Mouse (Mus musculus): Measurements from ENCODE around the gene Atp2b1. TPM values are rescaled to one million over a fixed set of nuclear protein-coding genes. Genes with fewer than 3 reads are reported as not detected.
A peak's percentile ranks its signal among the peaks of the same experiment; 100 is the strongest.
"Not testable (repeated sequence)": the region's sequence is repeated elsewhere in the genome, so short reads cannot be mapped to it uniquely, and the experiment has no call there.

The Atp2b1 gene
- total and polyA plus RNA-seq, 3 experiments = 15.1 to 74.4 (median 64.6) TPM

DNA sequence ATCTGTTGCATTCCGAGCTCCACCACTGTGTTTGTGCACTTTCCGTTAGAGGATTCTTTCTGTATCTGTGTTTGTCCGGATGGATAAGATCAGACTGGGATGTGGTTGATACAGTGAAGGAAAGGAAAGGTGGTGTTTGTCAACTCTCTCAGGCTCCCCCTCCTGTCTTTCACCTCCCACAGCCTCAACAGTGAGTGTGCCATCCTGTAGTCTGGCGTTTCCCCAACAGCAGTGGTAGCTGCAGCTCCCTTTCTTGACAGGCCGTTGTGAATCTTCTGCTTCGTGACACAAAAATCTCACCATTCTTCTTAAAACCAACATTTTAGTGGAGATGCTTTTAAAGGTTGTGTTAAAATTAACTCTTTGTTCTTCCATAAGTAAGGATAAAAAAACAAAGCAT lies 64.6 kb downstream of the Atp2b1 start:
- no peak overlapping the region for H3K27ac ChIP-seq
- intact Hi-C loops (cut with DNase I) = no loop called here
- TF ChIP-seq POLR2A (IDR thresholded peaks at IDR 0.05; ENCODE audit: insufficient read depth, low read depth, low read length) (no peak), EP300 (IDR thresholded peaks at IDR 0.05; ENCODE audit: insufficient read depth, low read depth, low read length) (no peak), CTCF (IDR thresholded peaks at IDR 0.05) (no peak)
- no peaks in the 10 kb centered on the region for H3K27me3 ChIP-seq (ENCODE audit: control insufficient read depth, insufficient read depth, low read length)
- no peak for DNase-seq
- peaks cover 5% of the 10 kb centered on the region for H3K36me3 ChIP-seq (ENCODE audit: control insufficient read depth, insufficient read depth, low read length)
- no peak overlapping the region for H3K4me3 ChIP-seq
- no peak overlapping the region for H3K9ac ChIP-seq (ENCODE audit: low read depth, low read length)
- WGBS = 75% methylated on average over 6 of the region's 6 CpGs
- H3K4me1 ChIP-seq (ENCODE audit: control insufficient read depth, insufficient read depth, low read length) = peaks cover 14% of the 10 kb centered on the region
- H3K79me2 ChIP-seq (replicated peaks; ENCODE audit: control insufficient read depth, insufficient read depth, low read length) = peaks cover 6% of the 10 kb centered on the region

DNA sequence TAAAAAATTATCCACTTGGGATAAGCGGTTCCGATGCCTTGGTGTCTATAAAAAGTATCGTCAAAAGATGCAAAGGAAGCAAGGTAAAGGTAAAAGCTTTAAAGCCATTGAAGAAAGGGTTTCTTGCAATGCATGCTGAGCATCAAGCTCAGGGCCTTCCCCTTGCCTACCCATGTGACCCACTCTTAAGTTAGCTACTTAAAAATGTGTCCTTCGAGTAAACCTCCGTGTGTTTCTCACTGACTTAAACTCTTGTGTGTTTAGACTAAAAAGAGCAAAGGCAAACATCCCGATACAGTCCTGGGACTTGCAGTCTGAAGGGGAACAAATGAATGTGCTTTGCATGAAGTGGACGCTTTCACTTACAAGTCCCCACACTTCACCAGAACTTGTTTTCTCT lies 65.1 kb downstream of the Atp2b1 start:
- intact Hi-C loops (cut with DNase I) = no loop called here
- Histone ChIP-seq H3K27ac (no peak overlapping the region), H3K36me3 (ENCODE audit: control insufficient read depth, insufficient read depth, low read length) (peaks cover 5% of the 10 kb centered on the region), H3K9ac (ENCODE audit: low read depth, low read length) (no peak overlapping the region), H3K79me2 (replicated peaks; ENCODE audit: control insufficient read depth, insufficient read depth, low read length) (peaks cover 6% of the 10 kb centered on the region), H3K27me3 (ENCODE audit: control insufficient read depth, insufficient read depth, low read length) (no peaks in the 10 kb centered on the region), H3K4me3 (no peak overlapping the region), H3K4me1 (ENCODE audit: control insufficient read depth, insufficient read depth, low read length) (peaks cover 12% of the 10 kb centered on the region)
- 76% methylated on average over 7 of the region's 7 CpGs for WGBS
- no peak for DNase-seq
- TF ChIP-seq CTCF (IDR thresholded peaks at IDR 0.05) (no peak), EP300 (IDR thresholded peaks at IDR 0.05; ENCODE audit: insufficient read depth, low read depth, low read length) (no peak), POLR2A (IDR thresholded peaks at IDR 0.05; ENCODE audit: insufficient read depth, low read depth, low read length) (no peak)

DNA sequence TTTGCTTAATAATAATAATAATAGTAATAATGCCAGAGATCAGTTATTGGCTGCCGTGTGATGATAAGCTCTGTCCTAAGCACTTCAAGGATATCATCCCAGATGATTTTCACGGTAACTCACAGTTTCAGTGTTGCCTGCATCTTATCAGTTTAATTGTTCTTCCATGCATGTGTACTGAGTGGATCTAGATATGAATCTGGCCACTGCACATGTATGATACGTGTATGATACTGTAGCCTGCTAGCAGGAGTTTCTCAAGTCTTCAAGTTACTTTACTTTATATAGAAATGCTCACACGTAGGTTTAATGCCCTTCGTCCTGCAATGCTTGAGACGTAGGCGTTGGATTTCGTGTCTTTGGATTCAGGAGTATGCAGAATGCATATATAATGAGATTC lies 65.7 kb downstream of the Atp2b1 start:
- no peak for DNase-seq
- no peak for TF ChIP-seq CTCF (IDR thresholded peaks at IDR 0.05)
- TF ChIP-seq POLR2A (IDR thresholded peaks at IDR 0.05; ENCODE audit: insufficient read depth, low read depth, low read length) = no peak
- TF ChIP-seq EP300 (IDR thresholded peaks at IDR 0.05; ENCODE audit: insufficient read depth, low read depth, low read length) = no peak
- peaks cover 3% of the 10 kb centered on the region for H3K79me2 ChIP-seq (replicated peaks; ENCODE audit: control insufficient read depth, insufficient read depth, low read length)
- no peak overlapping the region for H3K27ac ChIP-seq
- H3K4me3 ChIP-seq = no peak overlapping the region
- peaks cover 9% of the 10 kb centered on the region for H3K4me1 ChIP-seq (ENCODE audit: control insufficient read depth, insufficient read depth, low read length)
- intact Hi-C loops (cut with DNase I) = loop anchor here (5.0 kb wide), 1 partner anchor 628 kb away; no protein-coding TSS in a partner anchor
- no peaks in the 10 kb centered on the region for H3K27me3 ChIP-seq (ENCODE audit: control insufficient read depth, insufficient read depth, low read length)
- no peak overlapping the region for H3K9ac ChIP-seq (ENCODE audit: low read depth, low read length)
- 87% methylated on average over 8 of the region's 8 CpGs for WGBS
- H3K36me3 ChIP-seq (ENCODE audit: control insufficient read depth, insufficient read depth, low read length) = peaks cover 5% of the 10 kb centered on the region

DNA sequence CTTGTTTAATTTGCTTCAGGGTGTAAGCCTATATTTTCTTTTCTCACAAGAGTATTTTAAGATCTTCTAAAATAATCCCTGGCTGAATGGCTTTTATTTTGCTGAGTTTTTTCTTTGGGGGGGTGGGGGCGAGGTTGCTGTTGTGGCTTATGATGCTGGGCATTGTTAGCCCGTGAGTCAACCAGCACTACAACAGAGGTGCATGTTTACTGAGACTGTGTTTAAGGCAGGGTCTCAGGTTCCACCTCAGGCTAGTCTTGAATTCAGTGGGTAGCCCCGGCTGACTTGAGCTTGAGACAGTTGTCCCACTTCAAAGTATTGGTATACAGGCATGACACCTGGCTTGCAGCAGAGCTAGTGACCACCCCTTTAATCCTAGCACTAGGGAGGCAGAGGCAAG lies 77.8 kb downstream of the Atp2b1 start:
- Histone ChIP-seq H3K27me3 (ENCODE audit: control insufficient read depth, insufficient read depth, low read length) (no peaks in the 10 kb centered on the region), H3K4me1 (ENCODE audit: control insufficient read depth, insufficient read depth, low read length) (no peaks in the 10 kb centered on the region; the same call in 1 of the 2 replicates), H3K4me3 (no peak overlapping the region), H3K79me2 (replicated peaks; ENCODE audit: control insufficient read depth, insufficient read depth, low read length) (no peaks in the 10 kb centered on the region), H3K27ac (no peak overlapping the region), H3K36me3 (ENCODE audit: control insufficient read depth, insufficient read depth, low read length) (peaks cover 4% of the 10 kb centered on the region), H3K9ac (ENCODE audit: low read depth, low read length) (no peak overlapping the region)
- DNase-seq = no peak
- TF ChIP-seq CTCF (IDR thresholded peaks at IDR 0.05) (no peak), POLR2A (IDR thresholded peaks at IDR 0.05; ENCODE audit: insufficient read depth, low read depth, low read length) (no peak), EP300 (IDR thresholded peaks at IDR 0.05; ENCODE audit: insufficient read depth, low read depth, low read length) (no peak)
- intact Hi-C loops (cut with DNase I) = no loop called here
- WGBS = 90% methylated on average over 3 of the region's 3 CpGs

DNA sequence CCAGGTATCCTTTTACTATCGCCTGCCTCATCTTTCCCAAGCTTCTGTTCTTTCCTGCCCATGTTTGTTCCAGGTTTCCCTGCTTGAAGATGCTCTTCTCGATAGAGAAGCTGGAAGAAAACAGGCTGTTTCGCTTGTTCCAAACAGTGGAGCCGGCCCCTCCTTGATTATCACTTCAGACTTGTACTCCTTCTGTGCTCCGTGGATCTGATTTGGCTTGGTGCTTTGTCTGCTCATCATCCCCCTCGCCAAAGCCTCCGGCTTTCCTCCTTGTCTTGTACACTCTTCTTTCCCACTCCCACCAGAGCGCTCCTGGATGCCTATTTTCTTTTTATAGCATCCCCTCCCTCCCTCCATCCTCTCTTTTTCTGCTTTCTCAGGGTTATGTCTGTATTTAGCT lies 79.0 kb downstream of the Atp2b1 start:
- no peaks in the 10 kb centered on the region for H3K79me2 ChIP-seq (replicated peaks; ENCODE audit: control insufficient read depth, insufficient read depth, low read length)
- no peak overlapping the region for H3K4me3 ChIP-seq
- no peaks in the 10 kb centered on the region; the same call in 1 of the 2 replicates for H3K4me1 ChIP-seq (ENCODE audit: control insufficient read depth, insufficient read depth, low read length)
- H3K9ac ChIP-seq (ENCODE audit: low read depth, low read length) = no peak overlapping the region
- no peak for DNase-seq
- intact Hi-C loops (cut with DNase I) = no loop called here
- no peak for TF ChIP-seq CTCF (IDR thresholded peaks at IDR 0.05)
- no peak for TF ChIP-seq POLR2A (IDR thresholded peaks at IDR 0.05; ENCODE audit: insufficient read depth, low read depth, low read length)
- no peak for TF ChIP-seq EP300 (IDR thresholded peaks at IDR 0.05; ENCODE audit: insufficient read depth, low read depth, low read length)
- no peak overlapping the region for H3K27ac ChIP-seq
- WGBS = 78% methylated on average over 8 of the region's 8 CpGs
- no peaks in the 10 kb centered on the region for H3K27me3 ChIP-seq (ENCODE audit: control insufficient read depth, insufficient read depth, low read length)
- H3K36me3 ChIP-seq (ENCODE audit: control insufficient read depth, insufficient read depth, low read length) = peaks cover 7% of the 10 kb centered on the region

DNA sequence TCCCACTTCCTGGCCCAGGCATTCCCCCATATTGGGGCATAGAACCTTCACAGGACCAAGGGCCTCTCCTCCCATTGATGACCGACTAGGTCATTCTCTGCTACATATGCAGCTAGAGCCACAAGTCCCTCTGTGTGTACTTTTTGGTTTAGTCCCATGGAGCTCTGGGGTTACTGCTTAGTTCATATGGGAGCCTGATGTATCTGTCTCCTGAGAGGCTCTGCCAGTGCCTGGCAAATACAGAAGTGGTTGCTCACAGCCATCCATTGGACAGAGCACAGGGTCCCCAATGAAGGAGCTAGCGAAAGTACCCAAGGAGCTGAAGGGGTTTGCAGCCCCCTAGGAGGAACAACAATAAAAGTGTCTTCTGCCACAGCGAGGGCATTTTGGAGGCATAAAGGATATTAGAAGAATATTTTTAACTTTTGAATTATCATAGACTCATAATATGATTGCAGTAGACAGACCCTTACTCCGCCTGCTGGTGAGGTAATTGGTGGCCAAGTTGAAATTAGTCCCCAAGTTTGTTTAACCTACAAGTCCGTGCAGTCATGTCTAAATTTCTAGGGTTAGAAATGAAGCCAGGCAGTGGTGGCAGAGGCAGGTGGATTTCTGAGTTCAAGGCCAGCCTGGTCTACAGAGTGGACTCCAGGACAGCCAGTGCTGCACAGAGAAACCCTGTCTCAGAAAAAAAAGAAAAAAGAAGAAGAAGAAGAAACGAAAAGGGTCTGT lies 81.0 kb downstream of the Atp2b1 start:
- WGBS = 86% methylated on average over 6 of the region's 6 CpGs
- H3K27ac ChIP-seq; DNase-seq; H3K9ac ChIP-seq (ENCODE audit: low read depth, low read length); H3K27me3 ChIP-seq (ENCODE audit: control insufficient read depth, insufficient read depth, low read length); H3K79me2 ChIP-seq (replicated peaks; ENCODE audit: control insufficient read depth, insufficient read depth, low read length); H3K36me3 ChIP-seq (ENCODE audit: control insufficient read depth, insufficient read depth, low read length); H3K4me1 ChIP-seq (ENCODE audit: control insufficient read depth, insufficient read depth, low read length); H3K4me3 ChIP-seq: not testable (repeated sequence)
- TF ChIP-seq CTCF (IDR thresholded peaks at IDR 0.05) = peak; percentile 39
- intact Hi-C loops (cut with DNase I) = loop anchor here (5.0 kb wide), 1 partner anchor 78 kb away; no protein-coding TSS in a partner anchor
